Mouse (Mus musculus) yolk sac, embryonic 10.5 days (tissue): ENCODE data around the gene Samd4b.
"Not testable (repeated sequence)": the region's sequence is repeated elsewhere in the genome, so short reads cannot be mapped to it uniquely, and the experiment has no call there.

Experiments used
- DNase-seq: peaks from one replicate; pipeline ENCODE4 v3.0.0-alpha.2; 2017; ENCODE audit warnings: low spot score

Samd4b gene

DNA sequence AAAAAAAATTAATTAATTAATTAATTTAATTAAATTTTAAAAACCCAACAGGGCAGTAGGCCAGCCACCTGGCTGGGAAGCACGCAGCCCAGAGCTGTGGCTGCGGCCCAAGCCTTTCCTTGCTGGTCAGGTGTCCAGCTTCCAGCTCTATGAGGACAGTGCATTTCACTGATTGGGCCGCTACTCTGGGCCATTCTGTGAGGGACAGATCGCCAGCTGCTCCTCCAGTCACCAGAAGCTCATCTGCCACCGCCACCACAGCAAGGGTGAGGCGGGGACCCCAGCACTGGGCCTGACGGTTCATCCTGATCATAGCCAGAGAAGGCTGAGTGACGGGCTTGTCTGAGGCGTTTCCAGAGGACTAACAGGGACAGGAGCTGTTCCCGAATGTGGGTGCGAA is 36.0 kb downstream of the Samd4b start:
- DNase-seq = no peak

DNA sequence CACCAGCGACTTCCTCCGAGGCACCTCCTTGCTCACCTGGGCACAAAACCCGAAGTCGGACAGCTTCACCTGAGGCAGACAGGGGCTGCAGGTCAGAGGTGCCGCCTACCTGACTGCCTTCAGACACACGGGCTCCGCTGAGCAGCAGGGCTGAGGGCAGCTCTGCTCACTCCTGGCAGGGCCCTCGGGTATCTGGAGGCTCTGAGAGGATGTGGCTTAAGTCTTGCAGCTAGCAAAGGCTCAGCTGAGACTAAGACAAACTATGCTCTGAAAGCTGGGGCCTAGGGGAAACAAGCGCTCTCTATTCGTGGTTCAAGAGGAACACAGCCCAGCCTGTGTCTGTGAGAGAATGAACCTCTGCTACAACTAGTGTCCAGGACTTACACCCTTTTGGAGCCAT is 37.1 kb downstream of the Samd4b start:
- DNase-seq = no peak

DNA sequence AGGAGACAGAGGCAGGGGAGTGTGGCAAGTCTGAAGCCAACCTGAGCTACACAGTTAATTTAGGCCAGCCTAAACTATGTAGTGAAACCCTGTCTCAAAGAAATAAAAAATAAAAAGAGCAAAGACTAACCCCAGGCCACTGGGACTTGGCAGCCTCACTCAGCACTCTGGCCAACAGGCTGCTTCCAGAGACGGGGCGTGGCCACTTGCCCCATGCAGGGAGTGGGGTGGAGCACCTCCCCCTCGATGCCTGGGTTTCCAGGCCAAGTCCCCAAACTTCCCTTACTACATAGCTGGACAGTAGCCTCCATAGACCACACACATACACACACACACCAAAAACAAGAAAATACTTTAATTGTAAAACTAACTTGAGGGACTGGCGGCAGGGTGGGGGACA is 39.5 kb downstream of the Samd4b start:
- no peak for DNase-seq

DNA sequence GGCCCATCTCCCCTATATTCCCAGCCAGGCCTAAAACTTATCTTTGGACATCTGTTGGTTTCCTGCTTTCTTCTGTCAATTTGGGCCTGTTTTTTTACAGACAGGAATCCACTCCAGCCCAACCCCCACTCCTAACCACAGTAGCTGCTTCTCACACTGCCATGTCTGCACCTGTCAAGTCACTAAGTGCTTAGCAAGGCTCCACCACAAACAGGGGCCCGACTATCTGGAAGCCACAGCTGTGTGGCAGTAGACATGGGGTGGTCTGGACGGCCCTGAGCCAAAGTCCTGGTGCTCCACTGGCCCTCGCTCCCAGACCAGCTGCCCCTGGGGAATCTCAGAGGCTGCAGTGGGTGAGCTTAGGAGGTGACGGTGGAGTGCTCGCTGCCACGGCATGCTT is 40.2 kb downstream of the Samd4b start:
- no peak for DNase-seq

DNA sequence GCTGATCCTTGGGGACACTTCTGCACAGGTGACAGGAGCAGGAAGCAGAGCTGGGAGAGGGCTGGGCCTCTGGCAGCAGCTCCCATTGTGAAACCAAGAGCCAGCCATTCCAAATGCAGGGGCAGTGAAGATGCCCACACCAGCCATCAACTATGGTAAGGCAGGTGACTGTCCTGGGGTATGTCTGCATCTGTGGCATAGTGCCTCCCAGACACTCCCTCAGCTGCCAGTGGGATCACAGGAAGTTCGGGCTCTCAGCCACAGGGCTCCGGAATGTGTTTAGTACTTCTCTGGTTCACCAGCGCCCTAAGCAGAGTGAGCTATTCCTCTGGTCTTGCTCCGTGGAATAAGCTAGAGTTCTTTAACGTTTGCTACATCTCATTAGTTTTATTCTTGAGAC is 40.9 kb downstream of the Samd4b start:
- DNase-seq = no peak

DNA sequence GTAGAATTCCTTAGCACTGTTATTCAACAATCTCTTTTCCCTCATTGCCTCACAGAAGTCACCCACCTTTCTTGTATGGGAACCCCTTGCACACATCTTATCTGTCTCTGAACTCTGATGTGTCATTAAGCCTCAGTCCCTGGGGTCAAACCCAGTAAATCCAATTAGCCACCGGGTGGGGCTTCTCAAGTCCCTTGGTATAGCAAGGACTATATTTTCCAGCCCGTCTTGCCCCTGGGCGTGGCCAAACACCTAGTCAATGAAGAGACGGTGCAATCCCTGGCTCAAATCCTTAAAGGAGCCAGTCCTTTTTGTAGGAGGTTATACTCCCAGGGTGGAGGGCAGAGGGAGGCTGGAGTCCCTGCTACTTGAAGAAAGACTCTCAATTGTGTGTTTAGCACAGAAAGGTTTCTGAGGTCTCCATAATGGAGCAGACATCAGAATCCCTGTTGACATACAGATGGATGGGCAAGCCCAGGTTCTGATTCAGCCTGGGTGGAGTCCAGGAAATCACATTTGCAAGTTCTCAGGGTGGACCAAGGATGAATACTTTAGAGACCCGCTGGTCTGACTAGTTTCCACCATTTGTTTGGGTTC is 41.9 kb downstream of the Samd4b start:
- DNase-seq = no peak

DNA sequence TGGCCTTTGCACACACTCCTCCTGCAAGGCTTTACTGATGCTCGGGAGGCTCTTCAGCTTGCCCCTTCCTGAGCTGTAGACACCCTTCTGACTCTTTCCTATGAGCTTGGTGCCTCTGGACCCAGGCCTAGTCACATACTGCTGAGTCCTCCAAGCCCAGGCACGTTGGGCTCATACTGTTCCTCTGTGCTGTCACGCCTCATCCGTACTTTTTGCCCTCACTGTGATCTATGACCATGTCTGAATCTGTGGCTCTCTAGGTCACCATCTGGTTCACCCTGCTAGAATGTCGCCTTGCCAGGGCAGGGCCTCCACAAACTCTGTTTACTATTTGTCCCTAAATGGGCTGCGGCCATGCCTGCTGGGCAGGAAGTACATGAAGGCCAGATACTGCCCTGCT is 44.9 kb downstream of the Samd4b start:
- DNase-seq = no peak

DNA sequence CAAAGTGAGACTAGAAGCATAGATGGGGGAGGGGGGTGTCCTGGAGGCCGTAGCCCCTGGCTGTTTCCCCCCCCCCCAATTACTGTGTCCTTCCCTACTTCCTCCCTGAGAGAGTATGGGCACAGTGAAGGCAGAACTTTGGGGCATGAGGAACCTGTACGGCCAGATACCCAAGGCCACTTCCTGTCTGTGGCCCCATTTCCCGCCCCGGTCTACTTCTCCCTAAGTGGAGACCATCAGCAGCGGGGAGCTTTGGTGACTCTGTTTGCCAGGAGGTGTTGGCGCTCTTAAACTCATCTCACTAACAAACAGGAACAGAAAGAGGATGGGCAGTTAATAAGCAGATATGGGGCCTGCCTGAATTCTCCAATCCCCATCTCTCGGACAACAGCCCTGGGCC is 50.3 kb downstream of the Samd4b start:
- DNase-seq = no peak

DNA sequence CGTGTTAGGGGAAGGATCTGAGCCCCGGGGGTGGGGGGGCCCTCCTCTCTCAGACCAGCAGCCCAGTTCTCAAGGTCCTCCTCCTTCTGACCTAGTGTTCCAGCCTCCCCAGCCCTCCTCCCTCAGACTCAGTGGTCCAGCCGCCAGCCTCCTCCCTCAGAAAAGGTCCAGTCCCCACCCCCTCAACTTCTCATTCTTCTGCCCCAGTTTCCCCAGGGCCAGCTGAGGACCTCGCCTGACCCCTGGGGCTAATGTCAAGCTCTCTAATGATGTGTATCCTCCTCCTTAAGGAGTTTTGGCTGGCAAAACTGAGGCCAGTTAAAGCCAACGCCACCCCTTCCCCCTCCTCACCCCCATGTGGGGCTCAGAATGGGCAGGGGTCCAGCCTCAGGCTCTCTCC is 50.8 kb downstream of the Samd4b start, which contains the start of gene Nccrp1:
TSS of gene Nccrp1 (minus strand) at position 101 of the 400 bp plus-strand sequence.
- DNase-seq = no peak

DNA sequence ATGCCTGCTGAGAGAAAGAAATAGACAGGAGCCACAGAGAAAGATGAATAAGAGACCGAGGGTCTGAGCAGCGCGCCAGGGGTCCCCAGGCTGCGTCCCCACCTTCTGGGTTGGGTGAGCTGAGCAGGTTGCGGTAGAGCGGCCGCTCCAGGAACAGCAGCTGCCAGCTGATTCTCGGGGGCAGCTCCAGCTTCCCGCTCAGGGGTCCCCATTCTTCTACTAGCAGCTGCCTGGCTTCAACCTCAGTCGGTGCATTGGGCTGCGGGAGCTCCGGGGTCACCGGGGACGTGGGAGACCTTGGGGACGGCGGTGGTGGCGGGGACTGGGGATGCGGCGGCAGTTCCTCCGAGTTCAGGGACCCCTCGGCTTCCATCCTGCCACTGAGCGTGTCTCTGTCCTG is 51.3 kb downstream of the Samd4b start:
- DNase-seq = no peak

DNA sequence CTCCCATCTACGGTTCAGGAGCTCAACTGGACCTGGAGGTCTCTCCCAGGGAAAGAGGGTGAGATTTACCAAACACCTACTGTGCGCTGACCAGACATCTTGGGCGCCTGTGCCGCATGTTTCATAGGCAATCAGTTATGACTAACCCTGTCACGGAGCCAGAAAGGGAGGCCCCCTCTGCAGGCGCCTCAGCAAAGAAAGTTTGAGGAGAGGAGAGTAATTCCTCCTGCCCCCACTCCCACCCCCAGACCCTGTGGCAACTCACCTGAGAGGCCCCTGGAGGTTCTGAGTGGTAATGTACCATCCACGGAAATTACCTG is 52.1 kb downstream of the Samd4b start:
- DNase-seq = no peak

DNA sequence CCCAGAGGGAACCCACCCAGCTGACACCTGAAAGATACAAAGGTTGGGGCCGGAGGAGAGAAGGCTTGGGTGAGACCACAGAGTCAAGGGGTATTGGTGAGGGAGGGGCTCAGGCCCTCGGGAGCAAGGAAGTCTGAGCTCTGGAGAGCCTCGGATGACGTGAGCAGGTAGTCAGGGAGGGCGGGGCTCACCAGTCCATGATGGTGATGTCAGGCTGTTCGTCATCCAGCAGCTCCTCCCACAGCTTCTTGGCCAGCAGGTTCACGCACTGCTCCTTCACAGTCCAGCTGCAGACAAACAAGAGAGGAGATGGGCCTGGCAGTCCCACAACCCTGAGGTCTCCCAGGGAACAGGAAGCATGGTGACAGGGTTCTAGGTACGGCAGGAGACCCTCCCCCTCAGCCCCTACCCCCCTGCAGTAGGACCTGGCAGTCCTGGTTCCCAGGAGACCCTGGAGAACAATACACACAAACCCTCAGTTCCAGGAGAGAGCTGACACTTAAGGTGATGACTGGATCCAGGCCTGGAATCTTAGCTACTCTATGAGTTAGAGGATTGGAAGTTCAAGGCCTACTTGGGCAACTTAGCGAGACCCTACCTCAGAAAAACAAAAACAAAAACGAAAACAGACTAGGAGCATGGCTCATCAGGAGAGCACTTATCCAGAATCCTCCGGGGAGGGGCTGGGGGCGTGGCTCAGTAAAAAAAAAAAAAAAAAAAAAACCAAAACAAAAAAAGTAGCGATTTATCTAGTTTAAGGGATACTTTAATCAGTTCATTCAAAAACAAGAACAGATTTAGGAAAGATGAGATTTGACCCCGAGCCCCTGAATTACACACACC is 52.7 kb downstream of the Samd4b start:
- DNase-seq = peak; percentile 57

DNA sequence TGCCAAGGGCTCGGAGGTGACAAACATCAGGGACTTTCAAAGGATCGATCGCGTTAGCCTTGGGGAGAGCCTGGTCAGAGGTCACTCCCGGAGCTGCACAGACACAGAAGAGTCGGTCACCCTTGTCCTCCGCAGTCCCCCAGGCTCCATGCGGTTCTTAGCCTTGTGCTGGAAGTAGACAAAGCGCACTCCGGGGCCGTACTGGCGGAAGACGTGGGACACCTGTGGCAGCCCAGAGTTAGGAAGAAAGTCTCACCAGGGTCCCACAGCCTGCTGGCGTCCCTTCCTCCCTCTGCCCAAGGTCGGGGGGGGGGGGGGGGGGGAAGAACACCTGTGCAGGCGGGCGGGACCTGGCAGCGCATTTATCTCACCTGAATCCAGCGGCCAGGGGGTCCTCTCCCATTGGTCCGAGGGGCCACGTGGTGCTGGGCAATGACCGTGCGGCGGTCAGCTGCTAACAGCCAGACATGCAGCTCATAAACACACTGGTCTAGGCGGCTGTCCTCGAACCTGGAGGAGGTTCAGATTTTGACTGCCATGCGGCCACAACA is 53.8 kb downstream of the Samd4b start:
- peak; percentile 84 for DNase-seq

DNA sequence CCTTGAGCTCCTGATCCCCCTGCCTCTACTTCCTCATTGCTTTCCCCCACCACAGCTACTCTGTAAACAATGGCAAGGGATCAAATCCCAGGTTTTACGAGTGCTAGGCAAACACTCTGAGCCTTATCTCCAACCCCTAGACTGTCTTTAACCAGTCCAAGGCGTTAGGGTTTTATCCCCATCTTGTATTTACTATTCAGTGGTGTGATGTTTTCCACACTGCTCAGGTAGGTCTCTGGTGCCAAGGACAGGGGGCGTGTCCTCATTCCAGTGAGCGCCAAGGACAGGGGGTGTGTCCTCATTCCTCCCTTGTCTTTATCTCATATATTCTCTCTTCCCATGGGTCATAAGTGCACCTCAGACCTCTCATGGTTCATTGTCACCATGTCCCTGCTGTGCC is 57.4 kb downstream of the Samd4b start, which contains the start of gene Sycn:
TSS of gene Sycn (plus strand) at position 360 of the 400 bp plus-strand sequence.
- DNase-seq = peak; percentile 67

DNA sequence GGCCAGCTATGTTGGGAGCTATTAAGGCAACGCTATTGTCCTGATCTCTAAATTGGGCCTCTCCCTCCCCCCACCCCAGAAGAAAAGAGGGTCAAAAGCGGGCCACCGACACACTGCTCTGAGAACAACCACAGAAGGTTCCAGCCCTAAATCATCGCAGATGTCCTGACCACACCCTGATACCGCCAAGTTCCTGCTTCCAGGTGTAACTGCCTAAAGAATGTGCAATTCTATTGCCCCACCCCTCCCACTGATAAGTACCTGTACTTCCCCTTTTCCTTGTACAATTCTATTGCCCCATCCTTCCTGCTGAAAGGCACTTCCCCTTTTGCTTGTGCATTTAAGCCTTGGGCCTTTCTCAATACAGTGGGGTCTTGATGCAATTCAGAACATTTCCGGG is 59.1 kb downstream of the Samd4b start:
- not testable (repeated sequence) for DNase-seq

DNA sequence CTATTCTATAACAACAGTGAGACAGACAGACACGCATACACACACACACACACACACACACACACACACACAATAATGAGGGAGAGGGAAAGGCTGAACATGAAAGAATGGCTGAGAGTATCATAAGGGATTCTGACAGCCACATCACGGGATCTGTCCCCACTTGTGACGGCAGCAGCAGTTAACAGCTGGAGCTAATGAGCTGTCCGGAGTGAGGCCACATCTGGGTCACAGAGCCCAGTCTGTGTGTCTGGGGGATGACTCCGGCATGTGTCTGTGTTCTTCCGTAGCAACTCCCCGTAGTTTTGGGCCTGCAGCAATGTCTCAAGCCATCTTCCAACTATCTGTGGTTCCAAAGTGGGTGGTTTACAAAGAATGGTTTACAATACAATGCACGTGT is 65.9 kb downstream of the Samd4b start:
- no peak for DNase-seq

DNA sequence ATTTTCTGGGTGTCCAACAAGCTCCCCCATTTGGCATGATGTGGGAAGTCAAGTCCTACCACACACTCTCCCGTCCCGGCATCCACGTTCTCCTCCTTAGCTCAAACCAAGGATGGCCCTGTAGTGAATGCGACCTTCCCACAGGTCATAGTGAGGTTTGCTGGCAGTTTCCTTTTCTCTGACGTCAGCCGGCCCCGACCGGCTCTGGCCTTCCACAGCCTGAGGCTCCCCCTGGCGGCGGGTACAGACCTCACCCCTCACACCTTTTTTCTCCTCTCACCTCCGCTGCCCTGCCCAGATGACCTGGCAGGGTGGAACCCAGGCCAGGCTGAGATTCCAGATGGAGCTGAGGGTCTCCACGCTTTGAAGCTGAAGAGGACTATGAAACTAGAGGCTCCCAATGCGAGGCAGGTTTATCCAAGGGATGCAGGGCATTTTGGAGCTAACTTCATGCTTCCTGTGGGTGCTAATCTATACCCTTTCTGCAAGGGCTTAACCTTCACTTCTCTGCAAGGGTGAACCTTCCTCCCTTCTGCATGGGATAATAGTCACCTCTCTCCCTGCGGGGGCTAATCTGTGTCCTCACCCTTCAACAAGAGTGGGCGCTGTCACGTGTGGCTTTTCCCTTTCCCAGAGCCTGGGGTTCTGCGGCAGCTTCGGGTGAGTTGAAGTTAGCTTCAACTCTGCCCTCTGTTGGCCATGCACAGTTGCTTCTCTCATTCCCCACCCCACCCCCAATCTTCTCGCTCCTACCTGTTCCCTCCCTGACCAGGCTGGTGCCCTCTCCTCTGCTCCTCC is 69.8 kb downstream of the Samd4b start:
- peak; percentile 55 for DNase-seq

DNA sequence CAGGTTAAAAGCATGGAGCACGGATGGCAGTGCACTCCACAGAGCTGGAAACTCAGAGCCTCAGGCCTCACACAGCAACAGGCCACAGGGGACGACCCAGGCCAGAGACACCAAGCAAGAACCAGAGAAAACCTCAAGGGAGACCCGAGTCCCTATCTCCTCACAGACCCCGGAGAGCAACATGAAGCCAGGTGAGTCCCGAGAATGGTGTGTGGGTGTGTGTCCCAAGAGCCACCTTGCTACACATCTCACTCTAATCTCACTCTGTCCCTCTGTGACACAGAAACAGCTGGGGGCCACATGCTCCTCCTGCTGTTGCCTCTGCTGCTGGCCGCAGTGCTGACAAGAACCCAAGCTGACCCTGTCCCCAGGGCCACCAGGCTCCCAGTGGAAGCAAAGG is 75.4 kb downstream of the Samd4b start, which contains the start of gene Ifnl3:
TSS of gene Ifnl3 (plus strand) at position 301 of the 400 bp plus-strand sequence.
- DNase-seq = not testable (repeated sequence)

DNA sequence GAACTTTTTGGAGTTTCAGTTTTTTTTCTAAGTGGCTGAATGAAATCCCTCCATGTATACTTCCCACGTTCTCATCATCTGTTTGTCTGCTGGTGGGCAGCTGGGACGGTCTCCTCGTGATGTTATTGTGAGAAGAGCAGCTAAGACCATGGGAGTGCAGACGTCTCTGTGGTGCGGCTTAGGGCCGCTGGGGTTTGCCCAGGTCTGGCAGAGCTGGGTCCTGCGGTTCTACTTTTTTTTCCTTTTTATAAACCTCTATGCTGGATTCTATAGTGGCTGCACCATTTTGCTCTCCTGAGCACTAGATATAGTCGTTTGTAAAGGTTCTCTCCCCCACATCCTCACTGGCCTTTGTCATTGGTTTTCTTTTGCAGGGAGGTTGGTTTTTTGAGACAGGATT is 86.5 kb downstream of the Samd4b start:
- DNase-seq = no peak

DNA sequence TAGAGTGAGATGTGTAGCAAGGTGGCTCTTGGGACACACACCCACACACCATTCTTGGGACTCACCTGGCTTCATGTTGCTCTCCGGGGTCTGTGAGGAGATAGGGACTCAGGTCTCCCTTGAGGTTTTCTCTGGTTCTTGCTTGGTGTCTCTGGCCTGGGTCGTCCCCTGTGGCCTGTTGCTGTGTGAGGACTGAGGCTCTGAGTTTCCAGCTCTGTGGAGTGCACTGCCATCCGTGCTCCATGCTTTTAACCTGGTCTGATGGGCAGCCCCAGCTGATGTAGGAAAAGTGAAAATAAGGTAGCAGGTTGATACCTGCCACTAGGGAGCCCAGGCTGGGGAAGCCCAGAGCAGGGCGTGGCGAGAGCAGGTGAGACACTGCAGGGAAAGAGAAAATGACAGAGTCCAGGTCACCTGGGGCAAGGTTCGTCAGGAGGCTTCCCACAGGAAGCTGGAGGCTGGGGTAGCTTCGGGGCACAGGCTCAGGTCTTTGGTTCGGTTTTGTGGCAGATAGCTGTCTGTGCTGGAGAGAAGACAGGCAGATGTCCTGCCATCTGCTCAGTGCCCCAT is 87.5 kb downstream of the Samd4b start, which contains the start of gene Ifnl2:
TSS of gene Ifnl2 (minus strand) at position 51 of the 570 bp plus-strand sequence.
- not testable (repeated sequence) for DNase-seq

DNA sequence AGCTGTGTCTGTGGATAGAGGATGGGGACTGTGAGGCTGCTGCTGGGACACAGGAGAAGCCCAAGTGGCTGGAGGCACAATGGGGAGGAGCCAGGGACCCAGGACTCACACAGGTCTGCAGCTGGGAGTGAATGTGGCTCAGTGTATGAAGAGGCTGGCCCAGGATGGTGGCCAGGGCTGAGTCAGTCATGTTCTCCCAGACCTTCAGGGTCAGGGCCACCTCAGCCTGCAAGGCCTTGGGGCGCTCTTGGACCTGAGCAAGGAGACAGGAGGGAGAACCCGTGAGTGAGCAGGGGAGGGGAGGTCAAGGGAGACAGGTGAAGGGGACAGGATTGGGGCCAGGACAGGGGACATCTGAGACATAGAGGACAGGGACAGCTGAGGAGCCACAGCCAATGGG is 88.8 kb downstream of the Samd4b start:
- not testable (repeated sequence) for DNase-seq

DNA sequence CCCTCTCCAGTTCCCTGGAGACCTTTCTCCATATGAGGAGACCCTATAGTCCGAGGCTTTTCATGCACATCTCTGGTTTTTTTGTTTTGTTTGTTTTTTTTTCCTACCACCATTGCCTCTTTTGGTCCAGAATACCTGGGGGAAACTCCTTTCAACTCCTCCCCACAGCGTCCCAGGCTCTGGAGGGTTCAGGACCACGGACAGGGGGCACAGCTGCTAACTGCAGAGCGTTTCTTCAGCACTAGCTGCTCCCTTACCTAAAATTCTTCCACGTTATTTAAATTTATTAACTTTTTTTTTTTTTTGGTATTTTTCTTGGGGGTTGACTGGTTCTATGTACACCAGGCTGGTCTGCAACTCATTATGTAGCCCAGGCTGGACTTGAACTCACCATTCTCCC is 92.4 kb downstream of the Samd4b start:
- DNase-seq = peak; percentile 36
